Comparison of ENCODE assay signal across 8 mouse cellular contexts in the genomic region with DNA sequence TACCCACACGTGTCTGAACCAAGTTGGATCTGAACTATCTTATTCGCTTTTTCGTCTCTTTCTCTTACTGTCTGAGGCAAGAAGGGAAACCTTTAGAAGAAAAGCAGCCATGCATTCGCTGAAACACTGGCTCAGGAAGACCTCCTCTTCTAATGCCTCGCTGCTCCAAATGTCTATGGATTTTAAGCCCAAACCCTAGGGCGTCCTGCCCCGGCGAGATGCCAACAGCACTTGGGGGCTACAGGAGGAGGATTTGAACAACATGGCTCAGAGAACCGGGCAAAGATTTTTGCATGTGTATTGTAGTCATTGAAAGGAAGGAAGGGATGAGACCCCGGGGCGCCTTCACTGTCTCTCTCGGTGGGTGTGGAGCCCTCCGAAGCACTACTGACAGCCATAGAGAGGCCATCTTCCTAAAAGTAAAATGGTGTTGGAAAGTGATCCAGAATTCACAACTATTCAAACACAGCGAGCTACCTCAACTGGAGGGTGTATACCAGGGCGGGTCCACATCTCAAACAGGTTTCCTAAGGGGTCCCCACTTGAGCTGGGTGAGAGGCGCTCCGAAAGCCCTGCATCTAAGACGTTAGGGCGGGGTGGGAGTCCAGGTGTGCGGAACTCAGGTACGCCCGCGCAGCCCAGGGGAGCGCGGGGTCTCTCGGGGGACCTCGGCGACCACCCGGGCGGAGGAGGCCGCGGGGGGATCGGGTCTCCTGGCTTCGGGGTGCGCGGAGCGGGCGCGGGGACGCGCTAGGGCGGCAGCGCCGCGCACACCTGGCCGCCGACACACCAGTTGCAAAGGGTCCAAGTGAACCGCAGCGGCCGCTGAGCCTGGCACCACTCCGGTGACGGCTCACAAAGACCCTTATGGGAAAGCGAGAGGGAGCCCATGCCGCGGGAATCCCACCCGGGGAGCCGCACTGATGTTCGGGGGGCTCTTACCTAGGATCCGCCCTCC. TPM values are rescaled to one million over a fixed set of nuclear protein-coding genes. Genes with fewer than 3 reads are reported as not detected.
DNase-seq lines count a peak whose midpoint lies in the region; ATAC-seq and TF ChIP-seq lines count a peak whose summit lies in the region.

No protein-coding gene starts in this region.

- TF ChIP-seq POLR2A in bone marrow macrophage, adult 2 months (IDR thresholded peaks at IDR 0.05; ENCODE audit: borderline replicate concordance, low read depth, low read length) = no peak

- no peak overlapping the region for H3K27ac ChIP-seq in bone marrow macrophage, adult 2 months (ENCODE audit: insufficient read depth, low read depth, low read length)
- no peak overlapping the region for H3K27ac ChIP-seq in forebrain, embryonic 13.5 days
- no peak overlapping the region for H3K27ac ChIP-seq in intestine, embryonic 14.5 days (ENCODE audit: low read depth)
- no peak overlapping the region for H3K27ac ChIP-seq in stomach, embryonic 14.5 days (ENCODE audit: low read length)

- ATAC-seq in forebrain, embryonic 13.5 days = peak; percentile 54
- ATAC-seq in intestine, embryonic 14.5 days (replicated peaks; ENCODE audit: low FRiP score, low TSS enrichment, low read depth) = peak; percentile 60
- ATAC-seq in stomach, embryonic 14.5 days (ENCODE audit: insufficient number of reproducible peaks, insufficient read depth, low FRiP score, low read depth) = peak; percentile 62

- DNase-seq in right cerebral cortex, postnatal 14 days = peak; percentile 11
- DNase-seq in right cerebral cortex, postnatal 25 days = no peak
- peak; percentile 83 for DNase-seq in intestine, embryonic 14.5 days (ENCODE audit: low spot score)
- peak; percentile 34 for DNase-seq in lung, postnatal 14 days
- DNase-seq in spleen, postnatal 14 days (ENCODE audit: low spot score in 2 of 2) = no peak

- peak overlapping the region; percentile 91 for H3K4me2 ChIP-seq in forebrain, embryonic 13.5 days
- H3K4me2 ChIP-seq in intestine, embryonic 14.5 days (ENCODE audit: low read length) = peak overlapping the region; percentile 81
- peak overlapping the region; percentile 96 for H3K4me2 ChIP-seq in stomach, embryonic 14.5 days (replicated peaks; ENCODE audit: low read depth, low read length)

- 0 out of 2 replicates have a peak, but pooled peaks cover 3% of the 10 kb centered on the region for H3K4me1 ChIP-seq in bone marrow macrophage, adult 2 months (ENCODE audit: control insufficient read depth, insufficient read depth, low read length)
- H3K4me1 ChIP-seq in forebrain, embryonic 13.5 days = peaks cover 6% of the 10 kb centered on the region
- H3K4me1 ChIP-seq in intestine, embryonic 14.5 days (replicated peaks; ENCODE audit: control insufficient read depth, insufficient read depth, low read length) = peaks cover 6% of the 10 kb centered on the region; the same call in 1 of the 2 replicates
- peaks cover 4% of the 10 kb centered on the region; the same call in 1 of the 2 replicates for H3K4me1 ChIP-seq in stomach, embryonic 14.5 days (ENCODE audit: control insufficient read depth, insufficient read depth, low read length)

- 0 out of 2 replicates have a peak, but pooled peaks cover 3% of the 10 kb centered on the region for H3K9me3 ChIP-seq in forebrain, embryonic 13.5 days (replicated peaks)
- H3K9me3 ChIP-seq in intestine, embryonic 14.5 days (ENCODE audit: control insufficient read depth, low read length) = peaks cover 5% of the 10 kb centered on the region; the same call in 1 of the 2 replicates
- H3K9me3 ChIP-seq in stomach, embryonic 14.5 days (ENCODE audit: control insufficient read depth, low read depth, low read length) = no peaks in the 10 kb centered on the region

- H3K36me3 ChIP-seq in forebrain, embryonic 13.5 days (ENCODE audit: poor library complexity, severe bottlenecking) = no peaks in the 10 kb centered on the region
- H3K36me3 ChIP-seq in intestine, embryonic 14.5 days (ENCODE audit: control insufficient read depth, insufficient read depth, low read length) = no peaks in the 10 kb centered on the region
- H3K36me3 ChIP-seq in stomach, embryonic 14.5 days (ENCODE audit: control insufficient read depth, insufficient read depth, low read length) = no peaks in the 10 kb centered on the region

- peaks cover 35% of the 10 kb centered on the region for H3K27me3 ChIP-seq in forebrain, embryonic 13.5 days
- peaks cover 10% of the 10 kb centered on the region; the same call in 1 of the 2 replicates for H3K27me3 ChIP-seq in intestine, embryonic 14.5 days (replicated peaks; ENCODE audit: control insufficient read depth, insufficient read depth, low read length)
- H3K27me3 ChIP-seq in stomach, embryonic 14.5 days (ENCODE audit: control insufficient read depth, insufficient read depth, low read length) = no peaks in the 10 kb centered on the region

- TF ChIP-seq CTCF in bone marrow macrophage, adult 2 months (IDR thresholded peaks at IDR 0.05; ENCODE audit: low read depth, low read length) = no peak

- H3K9ac ChIP-seq in forebrain, embryonic 13.5 days = peak overlapping the region; percentile 71
- H3K9ac ChIP-seq in intestine, embryonic 14.5 days (ENCODE audit: low read length) = peak overlapping the region; percentile 76
- peak overlapping the region; percentile 60 for H3K9ac ChIP-seq in stomach, embryonic 14.5 days (replicated peaks; ENCODE audit: low read depth, low read length)

- WGBS in forebrain, embryonic 13.5 days = 1% methylated on average over 59 of the region's 59 CpGs
- 2% methylated on average over 58 of the region's 59 CpGs for WGBS in intestine, embryonic 14.5 days
- 2% methylated on average over 59 of the region's 59 CpGs for WGBS in stomach, embryonic 14.5 days

- H3K4me3 ChIP-seq in bone marrow macrophage, adult 2 months (ENCODE audit: insufficient read depth, low read length) = peak overlapping the region; percentile 92
- H3K4me3 ChIP-seq in forebrain, embryonic 13.5 days = peak overlapping the region; percentile 76
- peak overlapping the region; percentile 81 for H3K4me3 ChIP-seq in intestine, embryonic 14.5 days (ENCODE audit: low read depth, low read length)
- peak overlapping the region; percentile 71 for H3K4me3 ChIP-seq in stomach, embryonic 14.5 days (ENCODE audit: low read depth, low read length)

RNA-seq across cellular contexts. Expression of a gene that starts 6.3 kb away (rescaled TPM):
- polyA plus RNA-seq in bone marrow macrophage, adult 2 months (2012; ENCODE audit: insufficient read depth, insufficient read length, missing spikeins) = 6.2 and 9.0 TPM in 2 replicates
- polyA plus RNA-seq in forebrain, embryonic 13.5 days (2015; fragmentation: Nextera tagmentation; extraction: Ambion mirVana) = 6.7 and 7.5 TPM in 2 replicates
- polyA plus RNA-seq in intestine, embryonic 14.5 days (2014; fragmentation: Nextera tagmentation; extraction: Ambion mirVana) = 52.3 and 61.3 TPM in 2 replicates
- 21.6 and 22.7 TPM in 2 replicates for polyA plus RNA-seq in stomach, embryonic 14.5 days (2014; fragmentation: Nextera tagmentation; extraction: Ambion mirVana)

Comparison
In these comparisons a context has a peak if more than half of its experiments do, and no peak if none do; other contexts are left out.
1. DNase-seq: peak in right cerebral cortex, postnatal 14 days (single experiment), intestine, embryonic 14.5 days (single experiment) and lung, postnatal 14 days (single experiment); none in right cerebral cortex, postnatal 25 days (single experiment) and spleen, postnatal 14 days (0 of 2).
2. Peak in every context shown above with its lines, with median percentiles within 50 percentile points of each other: H3K4me3 ChIP-seq, ATAC-seq, H3K4me2 ChIP-seq and H3K9ac ChIP-seq.